Mouse (Mus musculus) MEL (cell line): Measurements from ENCODE around the gene Zfp212. TPM values are rescaled to one million over a fixed set of nuclear protein-coding genes. Genes with fewer than 3 reads are reported as not detected.

Experiments used
- DNase-seq: peaks from one replicate; pipeline ENCODE4 v3.0.0; 2011; ENCODE audit warnings: low read depth, low spot score
- H3K27ac ChIP-seq: 2 replicates; pipeline ENCODE4 v1.5.1; 2012; ENCODE audit warnings: low read depth, mild to moderate bottlenecking, control low read depth, low read length, moderate library complexity; ENCODE audit not compliant: control insufficient read depth
- H3K27me3 ChIP-seq, 2 experiments: fragments of 150-350 bp in 1 of 2; sonication (generic) in 1 of 2; 2 replicates each; pipeline ENCODE4 v1.6.1; 2012; ENCODE audit warnings: low read length in 2 of 2, mild to moderate bottlenecking in 2 of 2, improper control_type of control experiment in 1 of 2, moderate library complexity in 1 of 2; ENCODE audit not compliant: insufficient read depth in 2 of 2, control insufficient read depth in 1 of 2
- H3K36me3 ChIP-seq, 2 experiments: 2 replicates each; pipeline ENCODE4 v1.6.1; 2012 to 2014; ENCODE audit warnings: low read length in 2 of 2, improper control_type of control experiment in 1 of 2, inconsistent platforms in 1 of 2, mild to moderate bottlenecking in 1 of 2; ENCODE audit not compliant: insufficient read depth in 2 of 2, control insufficient read depth in 1 of 2
- H3K4me1 ChIP-seq, 2 experiments: fragments of 150-350 bp in 1 of 2; sonication (generic) in 1 of 2; 2 replicates each; pipeline ENCODE4 v1.6.1; 2012; ENCODE audit warnings: low read length in 2 of 2, improper control_type of control experiment in 1 of 2, mild to moderate bottlenecking in 1 of 2; ENCODE audit not compliant: insufficient read depth in 2 of 2, control insufficient read depth in 1 of 2
- H3K4me3 ChIP-seq, 2 experiments: fragments of 150-350 bp in 1 of 2; sonication (generic) in 1 of 2; 2 replicates each; pipeline ENCODE4 v1.5.1; 2012; ENCODE audit warnings: low read depth in 2 of 2, low read length in 2 of 2, mild to moderate bottlenecking in 2 of 2, moderate library complexity in 2 of 2, control low read depth in 1 of 2, improper control_type of control experiment in 1 of 2; ENCODE audit not compliant: control insufficient read depth in 1 of 2, insufficient read depth in 1 of 2
- H3K79me2 ChIP-seq: 2 replicates; pipeline ENCODE4 v1.6.1; 2012; ENCODE audit warnings: mild to moderate bottlenecking, low read length, moderate library complexity; ENCODE audit not compliant: control insufficient read depth, poor library complexity, insufficient read depth
- H3K9ac ChIP-seq: 2 replicates; pipeline ENCODE4 v1.6.1; 2012; ENCODE audit warnings: low read depth, mild to moderate bottlenecking, control low read depth, low read length, moderate library complexity; ENCODE audit not compliant: control insufficient read depth, poor library complexity, severe bottlenecking
- H3K9me3 ChIP-seq: fragments of 150-350 bp; sonication (generic); replicated peaks from 2 replicates; pipeline ENCODE4 v1.6.1; 2012; ENCODE audit warnings: mild to moderate bottlenecking, low read length, improper control_type of control experiment, moderate library complexity; ENCODE audit not compliant: insufficient read depth
- BHLHE40 ChIP-seq: IDR thresholded peaks from 2 replicates; pipeline ENCODE4 v1.6.1; 2012; ENCODE audit warnings: low read depth, mild to moderate bottlenecking, inconsistent platforms, low read length, improper control_type of control experiment, borderline replicate concordance
- CHD2 ChIP-seq: IDR thresholded peaks from 2 replicates; pipeline ENCODE4 v1.6.1; 2011; ENCODE audit warnings: low read length, improper control_type of control experiment
- E2F4 ChIP-seq: IDR thresholded peaks from 2 replicates; pipeline ENCODE4 v1.6.1; 2011; ENCODE audit warnings: low read depth, low read length, improper control_type of control experiment, borderline replicate concordance
- ETS1 ChIP-seq: IDR thresholded peaks from 2 replicates; pipeline ENCODE4 v1.6.1; 2012; ENCODE audit warnings: low read depth, mild to moderate bottlenecking, inconsistent platforms, low read length, improper control_type of control experiment, moderate library complexity
- HCFC1 ChIP-seq: IDR thresholded peaks from 2 replicates; pipeline ENCODE4 v1.6.1; 2012; ENCODE audit warnings: low read depth, mild to moderate bottlenecking, inconsistent platforms, low read length, improper control_type of control experiment, moderate library complexity
- JUND ChIP-seq: IDR thresholded peaks from 2 replicates; pipeline ENCODE4 v1.6.1; 2011; ENCODE audit warnings: low read depth, mild to moderate bottlenecking, improper control_type of control experiment, low read length
- KAT2A ChIP-seq: conservative IDR thresholded peaks from 2 replicates; pipeline ENCODE4 v1.6.1; 2012; ENCODE audit warnings: low read depth, low read length, improper control_type of control experiment, inconsistent platforms
- MAX ChIP-seq: IDR thresholded peaks from 2 replicates; pipeline ENCODE4 v1.6.1; 2011; ENCODE audit warnings: low read length, improper control_type of control experiment
- MEF2A ChIP-seq: IDR thresholded peaks from 2 replicates; pipeline ENCODE4 v1.6.1; 2014; ENCODE audit warnings: low read depth, mild to moderate bottlenecking, inconsistent platforms, low read length, improper control_type of control experiment; ENCODE audit not compliant: poor library complexity, insufficient replicate concordance, severe bottlenecking; ENCODE audit errors: extremely low read depth
- MYB ChIP-seq: IDR thresholded peaks from 2 replicates; pipeline ENCODE4 v1.6.1; 2011; ENCODE audit warnings: mild to moderate bottlenecking, low read depth, low read length, improper control_type of control experiment
- MYC ChIP-seq: IDR thresholded peaks from 2 replicates; pipeline ENCODE4 v1.6.1; 2011; ENCODE audit warnings: low read depth, mild to moderate bottlenecking, low read length, improper control_type of control experiment, moderate library complexity
- NELFE ChIP-seq: IDR thresholded peaks from 2 replicates; pipeline ENCODE4 v1.6.1; 2011; ENCODE audit warnings: low read depth, low read length, improper control_type of control experiment
- SIN3A ChIP-seq: IDR thresholded peaks from 2 replicates; pipeline ENCODE4 v1.6.1; 2012; ENCODE audit warnings: low read length, improper control_type of control experiment, inconsistent platforms
- TAL1 ChIP-seq: IDR thresholded peaks from 2 replicates; pipeline ENCODE4 v1.6.1; 2012; ENCODE audit warnings: mild to moderate bottlenecking, inconsistent platforms, low read length, moderate library complexity, mixed read lengths
- USF2 ChIP-seq, 2 experiments: IDR thresholded peaks; 2 replicates each; pipeline ENCODE4 v1.6.1; 2011 to 2012; ENCODE audit warnings: improper control_type of control experiment in 2 of 2, low read length in 2 of 2, borderline replicate concordance in 1 of 2, inconsistent platforms in 1 of 2, low read depth in 1 of 2, mild to moderate bottlenecking in 1 of 2; ENCODE audit not compliant: insufficient read depth in 1 of 2
- ZC3H11A ChIP-seq: IDR thresholded peaks from 2 replicates; pipeline ENCODE4 v1.6.1; 2012; ENCODE audit warnings: low read depth, mild to moderate bottlenecking, inconsistent platforms, low read length, improper control_type of control experiment
- ZKSCAN1 ChIP-seq: IDR thresholded peaks from 2 replicates; pipeline ENCODE4 v1.6.1; 2012; ENCODE audit warnings: low read depth, mild to moderate bottlenecking, inconsistent platforms, low read length, improper control_type of control experiment, moderate library complexity
- ZMIZ1 ChIP-seq: IDR thresholded peaks from 2 replicates; pipeline ENCODE4 v1.6.1; 2012; ENCODE audit warnings: low read depth, mild to moderate bottlenecking, inconsistent platforms, low read length, improper control_type of control experiment, moderate library complexity
- polyA plus RNA-seq, 2 experiments: library from polyadenylated mRNA; stranded (reverse) in 1 of 2; unstranded in 1 of 2; fragments of >175 nt in 1 of 2; fragments of >200 nt in 1 of 2; gene quantifications; 2 replicates each; pipeline versions ENCODE4 v1.2.1 to v1.2.4; 2012; ENCODE audit warnings: low replicate concordance in 2 of 2, low read depth in 1 of 2; ENCODE audit not compliant: insufficient read length in 2 of 2, insufficient read depth in 1 of 2, missing spikeins in 1 of 2
- total RNA-seq: library from RNA; depleted of rRNA; stranded (reverse); fragments of 300-350 nt; gene quantifications from 2 replicates; pipeline ENCODE4 v1.2.3, GENCODE M21; 2012

Zfp212 gene
- total and polyA plus RNA-seq, 3 experiments: 7.4 to 17.5 TPM; not detected in 1

GRCm38 (mm10) chr6:47888812-47889383, 31.4 kb upstream of the Zfp212 start:
- TF ChIP-seq ZKSCAN1 (no peak), ETS1 (no peak), ZC3H11A (no peak), KAT2A (no peak), TAL1 (no peak), MYC (no peak), BHLHE40 (no peak), HCFC1 (no peak), JUND (no peak), MYB (no peak), SIN3A (no peak), E2F4 (no peak), CHD2 (no peak), NELFE (no peak), MEF2A (no peak), USF2 (IDR thresholded peaks at IDR 0.05; ENCODE audit: borderline replicate concordance in 1 of 2, insufficient read depth in 1 of 2, low read depth in 1 of 2, low read length in 2 of 2) (no peak), MAX (no peak)
- Histone ChIP-seq H3K36me3 (no peaks in the 10 kb centered on the region; a peak in 1 of 4 replicates), H3K4me3 (no peak overlapping the region), H3K79me2 (no peaks in the 10 kb centered on the region), H3K9me3 (no peaks in the 10 kb centered on the region), H3K9ac (no peak overlapping the region), H3K27ac (no peak overlapping the region), H3K27me3 (no peaks in the 10 kb centered on the region), H3K4me1 (no peaks in the 10 kb centered on the region; a peak in 1 of 4 replicates)
- DNase-seq: no peak

DNA sequence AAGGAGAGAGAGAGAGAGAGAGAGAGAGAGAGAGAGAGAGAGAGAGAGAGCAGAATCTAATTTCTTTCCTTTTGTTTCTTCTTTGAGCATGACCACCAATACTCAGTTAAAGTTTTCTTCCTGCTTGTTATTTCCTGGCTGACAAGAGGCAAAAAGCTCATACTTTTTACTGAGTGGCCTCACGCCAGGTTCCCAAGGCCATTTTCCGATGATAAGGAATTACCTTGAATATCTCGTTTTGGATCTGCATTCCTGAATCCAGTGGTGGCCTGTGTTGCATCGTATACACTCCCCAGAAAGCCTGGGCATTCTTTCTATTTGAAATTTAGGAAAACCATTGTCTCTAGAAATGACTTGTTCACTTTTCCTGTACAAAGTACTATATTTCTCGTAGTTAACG, 20.9 kb upstream of the Zfp212 start:
- Histone ChIP-seq H3K27me3 (no peaks in the 10 kb centered on the region), H3K4me1 (no peaks in the 10 kb centered on the region), H3K36me3 (peaks cover 0 to 5% of the 10 kb centered on the region in 2 experiments; a peak in 2 of 4 replicates), H3K79me2 (no peaks in the 10 kb centered on the region), H3K9me3 (no peaks in the 10 kb centered on the region), H3K27ac (no peak overlapping the region), H3K9ac (no peak overlapping the region), H3K4me3 (no peak overlapping the region)
- DNase-seq: no peak
- TF ChIP-seq ZMIZ1 (no peak), ETS1 (no peak), E2F4 (no peak)
